Mouse (Mus musculus) bone marrow, adult 2 months (tissue): Measurements from ENCODE around the gene Phlda2. TPM values are rescaled to one million over a fixed set of nuclear protein-coding genes. Genes with fewer than 3 reads are reported as not detected.
A peak's percentile ranks its signal among the peaks of the same experiment; 100 is the strongest.
"Not testable (repeated sequence)": the region's sequence is repeated elsewhere in the genome, so short reads cannot be mapped to it uniquely, and the experiment has no call there.

Experiments used
- H3K27ac ChIP-seq: fragments of 200-500 bp; 2 replicates; pipeline ENCODE4 v1.5.1; 2012; ENCODE audit warnings: low read depth, mild to moderate bottlenecking, control low read depth, inconsistent platforms, low read length; ENCODE audit not compliant: control insufficient read depth, poor library complexity, insufficient read depth
- H3K4me1 ChIP-seq: fragments of 200-500 bp; 2 replicates; pipeline ENCODE4 v1.6.1; 2011; ENCODE audit warnings: low read length; ENCODE audit not compliant: control insufficient read depth, insufficient read depth
- H3K4me3 ChIP-seq: fragments of 200-500 bp; replicated peaks from 2 replicates; pipeline ENCODE3; 2011; ENCODE audit warnings: mild to moderate bottlenecking, low read depth, low read length, control low read depth; ENCODE audit not compliant: control insufficient read depth
- CTCF ChIP-seq: fragments of 200-500 bp; IDR thresholded peaks from 2 replicates; pipeline ENCODE4 v1.5.1; 2011; ENCODE audit warnings: low read length, control low read depth; ENCODE audit not compliant: control insufficient read depth, insufficient read depth
- POLR2A ChIP-seq: fragments of 200-500 bp; IDR thresholded peaks from 2 replicates; pipeline ENCODE4 v1.6.1; 2011; ENCODE audit warnings: low read depth, mild to moderate bottlenecking, control low read depth, low read length, borderline replicate concordance; ENCODE audit not compliant: control insufficient read depth
- WGBS: fragments of 180-500 bp; shearing (Covaris S2); methylation state at CpG from one replicate; pipeline ENCODE4 v1.1.7; 2018; 5-methylcytosine and 5-hydroxymethylcytosine counted together
- polyA plus RNA-seq: library from polyadenylated mRNA; stranded (reverse); fragments of >200 nt; gene quantifications from 2 replicates; pipeline ENCODE4 v1.2.4, GENCODE M21; 2011; ENCODE audit warnings: low replicate concordance; ENCODE audit not compliant: missing spikeins, insufficient read depth, insufficient read length

Phlda2 gene
- polyA plus RNA-seq = 9.1 TPM in 1 of 2 replicates, not detected in the other

- no peak for TF ChIP-seq POLR2A
- no peak for TF ChIP-seq CTCF
- peaks cover 1% of the 10 kb centered on the region; the same call in 1 of the 2 replicates for H3K4me1 ChIP-seq
- peak within 1 kb of the TSS; percentile 29 for H3K4me3 ChIP-seq
- 3% methylated on average over 51 of the region's 51 CpGs for WGBS
- H3K27ac ChIP-seq = no peak within 1 kb of the TSS
These were observed at the start of gene Phlda2 for GRCm38 (mm10) chr7:143502418-143503200. TSS of gene Phlda2 (minus strand) at chr7:143503150.

- WGBS = 31% methylated on average over 2 of the region's 2 CpGs
- H3K4me1 ChIP-seq = no peaks in the 10 kb centered on the region; the same call in 1 of the 2 replicates
- TF ChIP-seq CTCF = no peak
- no peak for TF ChIP-seq POLR2A
- no peak overlapping the region for H3K4me3 ChIP-seq
- no peak overlapping the region for H3K27ac ChIP-seq
These were observed 46.8 kb upstream of the Phlda2 start for GRCm38 (mm10) chr7:143549588-143550220.

- Histone ChIP-seq H3K27ac (peak within 1 kb of the TSS; percentile 94), H3K4me3 (peak within 1 kb of the TSS; percentile 91), H3K4me1 (no peaks in the 10 kb centered on the region; the same call in 1 of the 2 replicates)
- WGBS = under 1% methylated on average over 40 of the region's 43 CpGs
- TF ChIP-seq CTCF (no peak), POLR2A (peak; percentile 78; the same call in 1 of the 2 replicates)
These were observed 46.1 kb upstream of the Phlda2 start, which contains the start of gene Nap1l4 for GRCm38 (mm10) chr7:143548976-143549457. TSS of gene Nap1l4 (minus strand) at chr7:143549106.

DNA sequence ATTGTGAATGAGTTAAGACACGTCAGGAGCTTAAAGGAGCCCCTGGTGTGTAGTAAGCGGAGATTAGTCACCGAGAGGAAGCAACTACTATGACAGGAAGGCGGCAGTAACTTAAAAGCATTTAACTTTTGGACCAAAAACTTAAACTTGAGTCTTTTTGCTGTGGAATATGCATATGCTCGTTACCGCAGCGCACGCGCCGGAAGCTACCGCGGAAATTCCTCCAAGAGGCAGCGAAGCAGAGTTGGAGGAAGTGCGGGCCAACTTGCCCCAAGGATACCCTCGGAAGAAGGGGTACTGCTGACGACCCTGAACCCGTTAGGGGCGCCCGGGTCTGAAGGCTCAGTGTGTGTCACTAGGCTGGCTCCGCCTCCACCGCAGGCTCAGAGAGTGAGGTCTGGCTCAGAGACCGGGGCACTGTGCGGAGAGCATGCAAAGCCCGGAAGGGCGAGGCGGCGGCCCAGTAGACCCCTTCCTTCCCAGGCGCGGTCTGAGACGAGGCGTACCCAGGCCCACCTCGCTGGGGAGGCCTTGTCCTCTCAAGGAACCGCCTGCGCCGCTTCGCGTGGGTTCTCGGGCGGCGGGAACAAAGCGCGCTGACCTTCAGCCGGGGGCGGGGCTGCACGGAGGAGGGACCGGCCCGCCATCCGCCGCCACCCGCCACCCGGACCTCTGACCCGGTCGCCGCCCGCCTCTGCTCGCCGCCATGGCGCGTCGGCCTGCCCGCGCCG, 45.4 kb upstream of the Phlda2 start:
- Histone ChIP-seq H3K27ac (peak overlapping the region; percentile 94), H3K4me1 (peaks cover 1% of the 10 kb centered on the region; the same call in 1 of the 2 replicates), H3K4me3 (peak overlapping the region; percentile 91)
- WGBS = under 1% methylated on average over 49 of the region's 63 CpGs
- no peak for TF ChIP-seq CTCF
- TF ChIP-seq POLR2A = no peak

- H3K4me3 ChIP-seq = no peak overlapping the region
- H3K27ac ChIP-seq = no peak overlapping the region
- TF ChIP-seq CTCF (no peak), POLR2A (no peak)
- H3K4me1 ChIP-seq = peaks cover 1% of the 10 kb centered on the region; the same call in 1 of the 2 replicates
- WGBS = 25% methylated on average over 2 of the region's 2 CpGs
These were observed 43.6 kb upstream of the Phlda2 start for GRCm38 (mm10) chr7:143546554-143546953.

- H3K4me1 ChIP-seq = peaks cover 1% of the 10 kb centered on the region; the same call in 1 of the 2 replicates
- 83% methylated on average over 2 of the region's 2 CpGs for WGBS
- H3K27ac ChIP-seq = no peak overlapping the region
These were observed 41.4 kb upstream of the Phlda2 start for GRCm38 (mm10) chr7:143544368-143544767.

GRCm38 (mm10) chr7:143538671-143539070, 35.7 kb upstream of the Phlda2 start:
- 46% methylated on average over 1 of the region's 1 CpGs for WGBS
- H3K4me1 ChIP-seq = peaks cover 2% of the 10 kb centered on the region
- H3K4me3 ChIP-seq = no peak overlapping the region
- H3K27ac ChIP-seq = no peak overlapping the region
- TF ChIP-seq CTCF (no peak), POLR2A (no peak)

More at GRCm38 (mm10) chr7:143544368-143544767, 41.4 kb upstream of the Phlda2 start:
- TF ChIP-seq POLR2A (no peak), CTCF (peak; percentile 32; the same call in 1 of the 2 replicates)
- H3K4me3 ChIP-seq = no peak overlapping the region

DNA sequence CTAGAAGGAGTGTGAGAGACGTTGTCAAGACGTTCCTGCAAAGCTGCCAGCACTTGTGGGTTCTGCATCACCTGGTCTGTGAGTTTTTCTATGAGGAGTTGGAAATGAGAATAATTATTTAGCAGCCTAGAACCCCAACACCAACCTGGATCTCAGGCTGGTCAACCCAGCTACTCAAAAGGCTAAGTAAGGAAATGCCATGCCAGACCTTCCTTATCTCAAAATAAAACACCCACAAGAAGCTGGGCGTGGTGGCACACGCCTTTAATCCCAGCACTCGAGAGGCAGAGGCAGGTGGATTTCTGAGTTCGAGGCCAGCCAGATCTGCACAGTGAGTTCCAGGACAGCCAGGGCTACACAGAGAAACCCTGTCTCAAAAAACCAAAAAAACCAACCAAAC, 35.3 kb upstream of the Phlda2 start:
- not testable (repeated sequence) for H3K4me3 ChIP-seq, H3K4me1 ChIP-seq

More for the DNA sequence above, 35.3 kb upstream of the Phlda2 start:
- H3K27ac ChIP-seq = not testable (repeated sequence)
- WGBS = 64% methylated on average over 6 of the region's 6 CpGs
